Mouse (Mus musculus): ENCODE data around the gene Mdm2.
"Not testable (repeated sequence)": the region's sequence is repeated elsewhere in the genome, so short reads cannot be mapped to it uniquely, and the experiment has no call there.

Mdm2 gene

DNA sequence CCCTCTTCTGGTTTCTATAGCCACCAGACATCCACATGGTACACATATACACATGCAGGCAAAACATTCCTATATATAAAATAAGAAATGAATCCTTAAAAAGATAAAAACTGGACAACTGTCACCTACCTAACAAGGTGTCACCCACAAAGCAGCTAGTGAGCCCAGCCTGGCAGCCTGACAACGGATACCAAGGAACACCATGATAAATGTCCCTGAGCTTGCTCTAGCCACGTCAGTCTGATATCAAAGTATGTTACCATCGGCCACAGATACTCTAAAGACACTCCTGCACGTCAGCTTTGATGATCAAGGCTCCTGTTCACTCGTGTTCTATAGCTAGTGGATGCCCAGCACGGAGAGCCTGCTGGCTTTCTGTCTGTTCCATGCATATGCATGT, 4.1 kb downstream of the Mdm2 start:
- in situ Hi-C loops (cut with MboI; ENCODE audit: low pct_unique_long_range_greater_than_20kb in 1 of 2, low sequenced_read_pairs in 2 of 2, unreplicated experiment in 1 of 2): no loop called here

DNA sequence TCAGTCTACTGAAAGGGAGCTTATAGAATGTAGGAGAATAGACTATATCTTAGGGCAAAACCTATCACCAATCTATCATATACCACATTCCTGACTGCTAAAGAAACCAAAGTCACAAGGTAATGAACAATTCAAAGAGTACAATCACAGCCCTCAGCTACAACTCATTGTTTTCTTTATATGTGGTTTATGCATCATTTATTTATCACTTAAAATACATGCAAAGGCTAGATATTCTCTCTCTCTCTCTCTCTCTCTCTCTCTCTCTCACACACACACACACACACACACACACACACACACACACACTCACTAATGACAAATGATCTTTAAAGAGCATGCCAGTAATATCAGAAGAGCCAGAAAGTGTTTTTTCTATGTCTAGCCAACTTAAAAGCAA, 4.8 kb downstream of the Mdm2 start:
- in situ Hi-C loops (cut with MboI; ENCODE audit: low pct_unique_long_range_greater_than_20kb in 1 of 2, low sequenced_read_pairs in 2 of 2, unreplicated experiment in 1 of 2): no loop called here

DNA sequence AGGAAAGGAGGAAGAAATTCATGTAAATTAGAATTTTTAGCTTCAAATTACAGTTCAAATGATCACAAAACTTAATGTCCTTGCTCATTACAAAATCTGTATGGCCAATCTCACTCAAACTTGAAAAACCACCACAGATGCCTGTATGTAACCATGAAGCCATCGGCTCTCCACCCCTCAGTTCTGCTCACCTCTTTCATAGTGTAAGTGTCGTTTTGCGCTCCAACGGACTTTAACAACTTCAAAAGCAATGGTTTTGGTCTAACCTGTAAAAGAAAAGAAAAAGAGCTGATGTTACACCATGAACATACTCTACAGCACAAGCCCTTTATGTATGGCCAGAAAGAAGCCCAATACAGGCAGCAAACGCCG, 5.6 kb downstream of the Mdm2 start:
- in situ Hi-C loops (cut with MboI; ENCODE audit: low pct_unique_long_range_greater_than_20kb in 1 of 2, low sequenced_read_pairs in 2 of 2, unreplicated experiment in 1 of 2): no loop called here

DNA sequence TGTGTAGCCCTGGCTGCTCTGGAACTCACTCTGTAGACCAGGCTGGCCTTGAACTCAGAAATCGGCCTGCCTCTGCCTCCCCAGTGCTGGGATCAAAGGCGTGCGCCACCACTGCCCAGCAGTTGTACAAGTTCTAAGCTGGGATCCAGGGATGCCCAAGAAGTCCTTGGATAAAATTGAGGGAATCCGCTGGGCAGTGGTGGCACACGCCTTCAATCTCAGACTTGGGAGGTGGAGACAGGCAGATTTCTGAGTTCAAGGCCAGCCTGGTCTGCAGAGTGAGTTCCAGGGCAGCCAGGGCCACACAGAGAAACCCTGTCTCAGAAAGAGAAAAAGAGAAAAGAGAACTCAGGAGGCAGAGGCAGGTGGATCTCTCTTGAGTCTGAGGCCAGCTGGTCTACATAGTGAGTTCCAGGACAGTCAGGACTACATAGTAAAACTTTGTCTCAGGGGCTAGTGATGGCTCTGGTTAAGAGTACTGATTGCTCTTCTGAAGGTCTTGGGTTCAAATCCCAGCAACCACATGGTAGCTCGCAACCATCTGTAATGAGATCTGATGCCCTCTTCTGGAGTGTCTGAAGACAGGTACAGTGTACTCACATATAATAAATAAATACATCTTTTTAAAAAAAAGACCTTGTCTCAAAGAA, 6.1 kb downstream of the Mdm2 start:
- in situ Hi-C loops (cut with MboI; ENCODE audit: low pct_unique_long_range_greater_than_20kb in 1 of 2, low sequenced_read_pairs in 2 of 2, unreplicated experiment in 1 of 2): not testable (repeated sequence)

DNA sequence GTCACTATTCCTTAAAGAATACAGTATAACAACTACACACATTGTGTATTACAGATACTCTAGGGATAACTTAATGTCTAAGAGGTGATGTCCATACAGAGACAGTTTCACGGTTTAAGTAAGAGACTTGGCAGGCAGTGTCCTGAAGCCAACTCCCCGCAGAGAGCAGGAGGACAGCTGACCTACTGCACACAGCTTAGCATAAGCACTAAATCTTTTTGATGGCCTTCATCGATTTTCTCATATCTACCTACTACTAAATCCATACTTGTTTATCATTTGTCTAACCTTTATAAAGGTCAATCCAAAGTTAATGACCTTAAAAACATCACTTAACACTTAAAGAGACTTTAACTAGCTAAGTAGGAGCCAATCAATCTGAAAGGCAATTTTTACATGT, 7.1 kb downstream of the Mdm2 start:
- in situ Hi-C loops (cut with MboI; ENCODE audit: low pct_unique_long_range_greater_than_20kb in 1 of 2, low sequenced_read_pairs in 2 of 2, unreplicated experiment in 1 of 2): no loop called here

DNA sequence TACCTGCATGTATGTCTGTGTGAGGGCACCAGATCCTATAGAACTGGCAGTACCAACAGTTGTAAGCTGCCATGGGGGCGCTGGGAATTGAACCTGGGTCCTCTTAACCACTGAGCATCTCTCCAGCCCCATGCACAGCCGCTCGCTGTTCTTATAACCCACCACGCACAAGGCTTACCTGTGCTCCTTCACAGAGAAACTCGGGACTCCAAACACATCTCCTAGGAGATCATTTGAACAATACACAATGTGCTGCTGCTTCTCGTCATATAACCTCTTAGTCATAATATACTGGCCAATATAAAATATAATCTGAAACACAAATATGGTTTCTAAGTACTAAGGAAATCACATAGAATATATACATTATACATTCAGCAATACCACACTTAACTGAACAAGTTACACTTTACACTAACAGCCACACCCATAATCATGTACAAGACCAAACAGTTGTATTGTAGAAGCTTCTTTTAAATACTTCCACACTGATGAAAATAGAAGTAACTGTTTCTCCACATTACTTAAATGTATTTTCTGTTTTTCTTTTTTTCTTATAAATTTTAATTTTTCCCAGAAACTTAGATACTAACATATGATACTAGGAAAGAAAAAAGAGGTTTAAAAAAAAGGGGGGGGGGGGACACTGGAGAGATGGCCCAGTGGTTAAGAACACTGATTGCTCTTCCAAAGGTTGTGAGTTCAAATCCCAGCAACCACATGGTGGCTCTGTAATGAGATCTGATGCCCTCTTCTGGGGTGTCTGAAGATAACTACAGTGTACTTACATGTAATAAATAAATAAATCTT, 8.3 kb downstream of the Mdm2 start:
- in situ Hi-C loops (cut with MboI; ENCODE audit: low pct_unique_long_range_greater_than_20kb in 1 of 2, low sequenced_read_pairs in 2 of 2, unreplicated experiment in 1 of 2): no loop called here

DNA sequence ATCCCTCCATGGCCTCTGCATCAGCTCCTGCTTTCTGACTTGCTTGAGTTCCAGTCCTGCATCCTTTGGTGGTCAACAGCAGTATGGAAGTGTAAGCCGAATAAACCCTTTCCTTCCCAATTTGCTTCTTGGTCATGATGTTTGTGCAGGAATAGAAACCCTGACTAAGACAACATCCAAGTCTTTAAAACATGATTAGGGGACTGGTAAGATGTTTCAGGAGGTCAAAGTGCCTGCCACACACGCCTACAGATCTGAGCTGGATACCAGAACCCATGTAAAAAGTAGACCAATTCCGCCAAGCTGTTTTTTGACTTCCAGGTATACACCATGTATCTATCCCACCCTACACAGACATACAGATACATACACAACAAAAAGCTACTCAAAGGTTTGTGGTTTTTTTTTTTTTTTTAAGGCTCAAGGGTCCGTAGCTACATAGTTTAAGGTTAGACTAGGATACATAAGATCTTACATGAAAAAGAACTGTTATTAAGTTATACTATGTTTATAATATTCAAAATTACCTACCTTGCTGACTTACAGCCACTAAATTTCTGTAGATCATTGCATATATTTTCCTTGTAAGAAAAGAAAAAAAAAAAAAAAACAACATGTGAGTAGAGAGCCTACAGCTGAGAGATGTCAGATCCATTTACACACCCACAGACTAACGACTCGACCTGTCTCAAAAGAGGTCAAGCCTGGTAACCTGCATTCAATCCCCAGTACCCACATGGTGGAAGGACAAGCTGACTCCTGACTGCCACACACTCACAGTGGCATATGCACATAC, 9.3 kb downstream of the Mdm2 start:
- in situ Hi-C loops (cut with MboI; ENCODE audit: low pct_unique_long_range_greater_than_20kb in 1 of 2, low sequenced_read_pairs in 2 of 2, unreplicated experiment in 1 of 2): no loop called here

DNA sequence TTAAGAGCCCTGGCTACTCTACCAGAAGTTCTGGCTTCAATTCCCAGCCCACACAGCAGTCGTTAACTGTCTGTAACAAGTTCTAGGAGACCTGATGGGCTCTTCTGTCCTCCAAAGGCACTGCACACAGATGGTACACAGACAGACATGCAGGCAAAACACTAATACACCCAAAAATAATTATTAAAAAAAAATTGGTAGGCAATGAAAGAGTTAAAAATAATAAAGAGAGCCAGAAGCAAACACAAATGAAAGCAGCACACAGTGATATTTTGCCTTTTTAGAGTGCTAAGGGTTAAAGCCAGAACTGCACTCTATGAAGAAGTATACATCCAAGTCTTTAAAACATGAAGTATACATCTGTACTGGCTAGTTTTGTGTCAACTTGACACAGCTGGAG, 10.1 kb downstream of the Mdm2 start:
- in situ Hi-C loops (cut with MboI; ENCODE audit: low pct_unique_long_range_greater_than_20kb in 1 of 2, low sequenced_read_pairs in 2 of 2, unreplicated experiment in 1 of 2): no loop called here

DNA sequence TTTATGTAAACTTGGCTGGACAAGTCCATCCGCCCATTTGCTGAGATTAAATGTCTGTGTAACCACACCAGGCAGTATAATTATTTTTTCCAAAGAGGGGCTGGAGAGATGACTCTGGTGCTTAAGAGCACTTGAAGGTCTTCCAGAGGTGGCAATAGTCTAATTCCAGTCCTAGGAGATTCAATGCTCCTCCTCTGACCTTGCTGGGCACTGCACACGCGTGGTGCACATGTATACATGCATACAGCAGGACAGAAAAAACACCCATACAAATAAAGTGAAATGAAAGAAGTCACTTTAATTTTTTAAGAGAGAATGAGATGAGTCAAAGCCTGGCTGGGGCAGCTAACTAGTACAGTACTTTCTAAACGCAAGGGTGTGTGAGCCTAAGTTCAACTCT, 10.6 kb downstream of the Mdm2 start:
- in situ Hi-C loops (cut with MboI; ENCODE audit: low pct_unique_long_range_greater_than_20kb in 1 of 2, low sequenced_read_pairs in 2 of 2, unreplicated experiment in 1 of 2): loop anchor here in 1 of 2 experiments (25.0 kb wide), 1 partner anchor 638 kb away; the partner anchor contains the start of gene Cct2

DNA sequence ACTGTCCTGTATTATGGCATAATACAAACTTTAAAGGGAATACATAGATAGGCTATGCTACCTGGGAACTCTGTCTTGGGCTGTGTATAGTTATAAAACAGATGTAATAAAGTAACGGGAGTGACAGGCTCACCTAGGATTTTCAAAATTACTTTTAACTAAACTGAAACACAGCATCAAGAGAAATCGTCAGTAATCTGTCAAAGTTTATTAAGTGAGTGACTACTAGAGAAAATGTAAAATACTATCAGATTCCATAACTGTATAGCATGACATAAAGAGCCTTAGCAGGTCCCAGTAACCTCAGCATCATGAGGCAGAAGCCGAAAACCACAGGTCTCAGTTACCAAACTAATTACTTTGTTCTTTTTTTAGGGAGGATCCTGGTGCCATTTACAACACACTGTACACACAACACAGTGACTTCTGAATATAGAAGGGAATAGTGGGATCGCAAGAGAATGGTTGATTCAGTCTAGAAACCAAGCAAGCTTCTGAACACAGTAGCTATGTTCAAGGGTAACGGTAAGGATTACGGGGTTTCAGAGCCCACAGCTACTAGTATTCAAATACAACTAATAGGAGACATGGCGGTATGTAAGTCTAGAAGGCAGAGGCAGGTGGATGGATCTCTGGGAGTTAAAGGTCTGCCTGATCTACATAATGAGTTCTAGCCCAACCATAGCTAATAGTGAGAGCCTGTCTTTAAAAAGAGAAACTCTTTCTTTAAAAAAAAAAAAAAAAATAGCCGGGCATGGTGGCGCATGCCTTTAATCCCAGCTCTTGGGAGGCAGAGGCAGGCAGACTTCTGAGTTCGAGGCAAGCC, 12.0 kb downstream of the Mdm2 start:
- in situ Hi-C loops (cut with MboI; ENCODE audit: low pct_unique_long_range_greater_than_20kb in 1 of 2, low sequenced_read_pairs in 2 of 2, unreplicated experiment in 1 of 2): loop anchor here in 1 of 2 experiments (25.0 kb wide), 1 partner anchor 636 kb away; the partner anchor contains the start of gene Cct2

DNA sequence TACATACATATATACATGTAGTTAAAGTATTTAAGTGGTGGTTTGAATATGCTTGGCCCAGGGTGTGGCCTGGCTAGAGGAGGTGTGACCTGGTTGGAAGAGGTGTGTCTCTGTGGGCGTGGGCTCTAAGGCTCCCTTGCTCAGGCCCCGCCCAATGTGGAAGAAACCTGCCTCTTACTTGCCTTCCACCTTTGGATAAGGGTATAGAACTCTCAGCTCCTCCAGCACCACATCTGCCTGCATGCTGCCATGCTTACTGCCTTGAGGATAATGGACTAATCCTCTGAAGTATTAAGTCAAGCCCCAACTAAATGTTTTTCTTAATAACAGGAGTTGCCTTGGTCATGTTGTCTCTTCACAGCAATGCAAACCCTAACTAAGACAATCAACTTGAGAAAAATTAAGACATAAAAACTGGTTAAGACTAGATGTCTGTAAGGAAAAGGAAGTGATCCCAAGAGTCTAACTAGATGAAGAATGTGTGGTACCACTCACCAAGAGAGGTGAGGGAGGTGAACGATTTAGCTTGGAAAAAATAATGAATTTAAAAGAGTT, 12.9 kb downstream of the Mdm2 start:
- in situ Hi-C loops (cut with MboI; ENCODE audit: low pct_unique_long_range_greater_than_20kb in 1 of 2, low sequenced_read_pairs in 2 of 2, unreplicated experiment in 1 of 2): loop anchor here in 1 of 2 experiments (25.0 kb wide), 1 partner anchor 635 kb away; the partner anchor contains the start of gene Cct2

DNA sequence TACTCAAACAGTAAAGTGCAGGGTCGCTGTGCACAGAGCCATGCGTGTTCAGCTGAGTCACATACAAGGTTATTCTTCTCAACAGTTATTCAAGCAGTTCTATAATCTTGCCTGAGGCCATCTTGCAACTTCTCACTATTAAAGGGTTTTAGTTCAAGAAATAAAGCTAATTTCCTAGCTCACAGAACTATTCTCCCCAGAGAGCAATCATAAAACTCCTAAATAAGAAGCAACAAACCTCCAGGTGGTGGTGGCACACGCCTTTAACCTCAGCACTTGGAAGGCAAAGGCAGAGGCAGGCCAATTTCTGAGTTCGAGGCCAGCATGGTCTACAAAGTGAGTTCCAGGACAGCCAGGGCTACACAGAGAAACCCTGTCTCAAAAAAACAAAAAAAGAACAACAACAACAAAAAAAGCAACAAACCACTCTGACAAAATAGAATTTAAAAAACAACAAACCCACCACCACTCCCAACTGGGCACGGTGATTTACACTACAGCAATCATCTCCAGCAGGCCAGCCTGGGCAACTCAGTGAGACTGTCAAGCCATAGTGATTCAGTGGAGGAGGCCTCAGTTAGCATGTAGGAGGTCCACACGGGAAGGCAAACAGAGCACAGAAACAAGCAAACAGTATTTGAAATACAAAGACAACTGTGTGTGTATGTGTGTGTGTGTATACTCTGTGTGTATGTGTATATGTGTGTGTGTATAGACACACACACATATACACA, 13.6 kb downstream of the Mdm2 start:
- in situ Hi-C loops (cut with MboI; ENCODE audit: low pct_unique_long_range_greater_than_20kb in 1 of 2, low sequenced_read_pairs in 2 of 2, unreplicated experiment in 1 of 2): loop anchor here in 1 of 2 experiments (25.0 kb wide), 1 partner anchor 635 kb away; the partner anchor contains the start of gene Cct2

DNA sequence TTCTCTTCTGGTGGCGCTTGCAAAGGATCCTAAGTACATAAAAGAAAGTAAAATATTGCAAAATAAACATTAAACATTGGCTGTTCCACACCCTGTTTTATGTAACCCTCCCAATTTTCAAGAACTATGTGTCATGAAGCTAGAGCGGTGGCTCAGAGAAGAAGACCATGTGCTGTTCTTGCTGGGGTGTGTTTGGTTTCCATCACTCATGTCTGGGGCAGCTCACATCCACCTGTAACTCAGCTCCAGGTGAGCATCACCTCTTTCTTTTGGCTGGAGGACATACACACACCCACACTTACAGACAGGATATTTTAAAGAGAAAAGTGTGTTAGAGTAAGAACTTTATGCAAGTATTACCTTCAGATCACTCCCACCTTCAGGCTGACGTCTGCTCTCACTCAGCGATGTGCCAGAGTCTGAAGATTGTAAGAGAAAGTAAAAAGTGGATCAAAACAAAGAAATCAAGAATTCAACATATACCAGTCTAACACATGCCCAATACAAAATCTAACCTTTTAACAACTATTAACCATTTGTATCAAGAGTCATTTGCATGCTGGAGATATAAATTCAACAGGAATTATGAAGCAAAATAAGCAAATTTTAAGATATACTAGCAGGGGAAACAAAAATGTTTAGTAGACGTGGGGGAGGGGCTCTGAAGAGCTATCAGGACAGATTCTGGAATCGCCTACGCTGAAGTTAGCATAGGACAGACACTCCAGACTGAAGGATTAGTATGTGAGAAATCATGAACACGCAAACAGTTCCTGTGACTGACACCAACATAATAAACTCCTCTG, 14.3 kb downstream of the Mdm2 start:
- in situ Hi-C loops (cut with MboI; ENCODE audit: low pct_unique_long_range_greater_than_20kb in 1 of 2, low sequenced_read_pairs in 2 of 2, unreplicated experiment in 1 of 2): loop anchor here in 1 of 2 experiments (25.0 kb wide), 1 partner anchor 634 kb away; the partner anchor contains the start of gene Cct2

DNA sequence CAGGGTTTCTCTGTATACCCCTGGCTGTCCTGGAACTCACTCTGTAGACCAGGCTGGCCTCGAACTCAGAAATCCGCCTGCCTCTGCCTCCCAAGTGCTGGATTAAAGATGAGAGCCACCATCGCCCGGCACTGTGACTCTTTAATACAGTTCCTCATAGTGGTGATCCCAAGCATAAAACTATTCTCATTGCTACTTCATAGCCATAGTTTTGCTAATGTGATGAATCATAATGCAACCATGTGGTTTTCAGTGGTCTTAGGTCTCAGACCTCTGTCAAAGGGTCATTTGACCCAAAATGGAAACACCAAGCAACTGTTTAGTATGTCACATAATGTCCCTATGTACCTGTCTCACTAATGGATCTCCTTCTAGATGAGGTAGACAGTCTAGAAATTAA, 15.0 kb downstream of the Mdm2 start:
- in situ Hi-C loops (cut with MboI; ENCODE audit: low pct_unique_long_range_greater_than_20kb in 1 of 2, low sequenced_read_pairs in 2 of 2, unreplicated experiment in 1 of 2): loop anchor here in 1 of 2 experiments (25.0 kb wide), 1 partner anchor 633 kb away; the partner anchor contains the start of gene Cct2

DNA sequence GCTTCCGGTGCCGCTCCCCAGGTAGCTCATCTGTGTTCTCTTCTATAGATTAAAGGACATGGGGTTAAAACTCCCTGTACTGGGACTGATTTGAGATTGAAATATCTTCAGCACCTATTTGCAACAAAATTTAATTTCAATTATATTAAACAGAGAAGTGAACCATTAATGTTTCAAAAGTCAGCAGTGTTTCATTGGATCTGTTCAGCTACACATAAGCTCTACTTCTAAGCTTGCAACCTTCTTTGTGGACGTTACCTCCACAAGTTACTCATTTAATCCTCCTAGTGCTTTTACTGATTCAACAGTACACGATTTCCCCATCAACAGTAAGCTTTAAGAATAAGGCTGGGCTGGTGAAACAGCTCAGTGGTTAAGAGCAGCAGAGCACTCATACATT, 15.5 kb downstream of the Mdm2 start:
- in situ Hi-C loops (cut with MboI; ENCODE audit: low pct_unique_long_range_greater_than_20kb in 1 of 2, low sequenced_read_pairs in 2 of 2, unreplicated experiment in 1 of 2): loop anchor here in 1 of 2 experiments (25.0 kb wide), 1 partner anchor 633 kb away; the partner anchor contains the start of gene Cct2

DNA sequence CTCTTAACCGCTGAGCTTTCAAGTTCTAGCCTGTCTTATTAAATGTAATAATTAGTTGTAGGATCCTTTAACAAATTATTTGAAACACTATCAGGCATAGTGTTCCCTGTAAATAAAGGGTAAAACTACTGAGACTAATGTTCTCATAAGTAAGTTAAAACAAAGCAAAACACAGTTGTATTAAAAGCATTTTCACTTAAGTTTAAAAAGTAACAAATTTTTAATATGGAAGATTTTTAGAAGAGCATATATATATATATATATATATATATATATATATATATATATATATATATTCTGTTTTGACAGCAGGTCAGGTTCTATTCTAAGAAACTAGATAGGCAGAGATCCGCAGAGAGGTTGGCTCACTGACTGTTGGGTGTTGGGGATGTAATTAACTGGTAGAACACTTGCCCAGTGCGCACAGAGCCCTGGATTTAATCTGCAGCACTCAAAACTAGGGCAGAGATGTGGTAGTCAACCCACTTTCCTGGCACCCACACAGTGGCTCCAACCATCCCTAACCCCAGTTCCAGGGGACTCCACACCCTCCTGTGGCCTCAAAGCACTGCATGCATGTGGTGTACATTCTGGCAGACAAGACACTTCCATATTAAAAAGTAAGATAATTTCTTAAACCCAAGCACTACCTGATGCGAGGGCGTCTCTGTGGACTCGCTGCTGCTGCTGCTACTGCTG, 16.2 kb downstream of the Mdm2 start:
- in situ Hi-C loops (cut with MboI; ENCODE audit: low pct_unique_long_range_greater_than_20kb in 1 of 2, low sequenced_read_pairs in 2 of 2, unreplicated experiment in 1 of 2): loop anchor here in 1 of 2 experiments (25.0 kb wide), 1 partner anchor 632 kb away; the partner anchor contains the start of gene Cct2
